Mouse (Mus musculus) olfactory bulb, adult 2 months (tissue): ENCODE measurements at regions not wholly inside any gene's neighbourhood (a gene's known extent, or its start where the extent isn't known, plus 50 kb on each side); places are given as distances from the start of the nearest gene placed in this dataset.

Source experiments
- CTCF ChIP-seq: fragments of 200-500 bp; IDR thresholded peaks from 2 replicates; pipeline ENCODE4 v1.5.1; 2012; ENCODE audit warnings: low read depth, mild to moderate bottlenecking, low read length, moderate library complexity; ENCODE audit not compliant: insufficient read depth
- POLR2A ChIP-seq: fragments of 200-500 bp; IDR thresholded peaks from 2 replicates; pipeline ENCODE4 v1.6.1; 2012; ENCODE audit warnings: mild to moderate bottlenecking, low read depth, low read length, moderate library complexity; ENCODE audit not compliant: insufficient read depth

GRCm38 (mm10) chr2:75329598-75329997 is 329.5 kb upstream of the Hnrnpa3 start:
- TF ChIP-seq CTCF: no peak
- no peak for TF ChIP-seq POLR2A
